8 mouse cellular contexts compared by ENCODE assay signal in the genomic region with DNA sequence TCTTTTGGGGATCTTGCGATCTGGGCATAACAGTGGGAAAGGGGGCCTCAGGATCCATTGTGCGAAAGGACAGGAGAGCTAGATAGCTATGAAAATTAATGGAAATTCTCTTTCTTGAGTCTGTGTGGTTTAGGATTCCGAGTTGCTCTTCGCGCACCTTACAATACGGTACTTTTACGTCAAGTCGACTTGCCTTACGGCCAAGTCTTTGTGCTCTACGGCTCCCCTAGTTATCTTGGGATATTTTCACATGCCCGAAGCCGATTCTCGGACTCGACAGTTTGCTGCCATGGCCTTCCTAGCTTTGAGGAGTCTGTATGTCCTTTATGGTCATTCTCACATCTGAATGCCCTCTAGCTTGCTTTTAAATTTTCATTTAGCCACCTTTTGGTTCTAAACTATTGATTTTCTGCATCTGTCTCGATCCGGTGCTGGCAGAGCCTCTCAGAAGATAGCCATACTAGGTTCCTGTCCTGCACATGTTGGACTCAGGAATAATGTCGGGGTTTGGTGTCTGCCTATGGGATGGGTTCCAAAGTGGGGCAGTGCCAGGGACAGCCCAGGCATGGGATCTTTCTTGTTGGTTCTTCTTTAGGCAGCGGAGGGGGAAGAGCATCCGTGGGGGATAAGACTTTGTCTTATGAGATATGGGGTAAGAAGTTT.
DNase-seq lines count a peak whose midpoint lies in the region; ATAC-seq lines count a peak whose summit lies in the region.

No protein-coding gene starts in this region.

- H3K27ac ChIP-seq in limb, embryonic 13.5 days, result no peak overlapping the region
- H3K27ac ChIP-seq in midbrain, embryonic 14.5 days (replicated peaks; ENCODE audit: low read depth, low read length), result no peak overlapping the region
- no peak overlapping the region for H3K27ac ChIP-seq in stomach, embryonic 15.5 days

- 52% methylated on average over 19 of the region's 19 CpGs for WGBS in limb, embryonic 13.5 days
- WGBS in midbrain, embryonic 14.5 days, result 55% methylated on average over 19 of the region's 19 CpGs
- WGBS in stomach, embryonic 15.5 days, result 50% methylated on average over 19 of the region's 19 CpGs

- no peaks in the 10 kb centered on the region for H3K36me3 ChIP-seq in limb, embryonic 13.5 days
- no peaks in the 10 kb centered on the region for H3K36me3 ChIP-seq in midbrain, embryonic 14.5 days (ENCODE audit: control insufficient read depth, insufficient read depth, low read length)
- no peaks in the 10 kb centered on the region for H3K36me3 ChIP-seq in stomach, embryonic 15.5 days

- peak overlapping the region; percentile 45 for H3K4me3 ChIP-seq in limb, embryonic 13.5 days
- peak overlapping the region; percentile 38 for H3K4me3 ChIP-seq in midbrain, embryonic 14.5 days (replicated peaks; ENCODE audit: low read depth, low read length)
- peak overlapping the region; percentile 44 for H3K4me3 ChIP-seq in stomach, embryonic 15.5 days (replicated peaks)

- no peak for ATAC-seq in limb, embryonic 13.5 days (ENCODE audit: low FRiP score, low read depth)
- peak; percentile 57; the same call in 1 of the 2 replicates for ATAC-seq in midbrain, embryonic 14.5 days (ENCODE audit: low FRiP score, low TSS enrichment)
- no peak for ATAC-seq in stomach, embryonic 15.5 days (ENCODE audit: insufficient read depth, low FRiP score, low read depth)

- H3K27me3 ChIP-seq in limb, embryonic 13.5 days, result no peaks in the 10 kb centered on the region
- H3K27me3 ChIP-seq in midbrain, embryonic 14.5 days (ENCODE audit: control insufficient read depth, insufficient read depth, low read length), result no peaks in the 10 kb centered on the region
- H3K27me3 ChIP-seq in stomach, embryonic 15.5 days (replicated peaks), result no peaks in the 10 kb centered on the region

- H3K9ac ChIP-seq in limb, embryonic 13.5 days, result peak overlapping the region; percentile 51; the same call in 1 of the 2 replicates
- H3K9ac ChIP-seq in midbrain, embryonic 14.5 days (replicated peaks; ENCODE audit: low read length), result peak overlapping the region; percentile 36; the same call in 1 of the 2 replicates
- H3K9ac ChIP-seq in stomach, embryonic 15.5 days, result no peak overlapping the region

- peak; percentile 17 for DNase-seq in urinary bladder, postnatal 10 days (ENCODE audit: low spot score)
- no peak for DNase-seq in urinary bladder, adult 2 months (ENCODE audit: low spot score)
- peak; percentile 7 for DNase-seq in embryo, embryonic 11.5 days (ENCODE audit: low read depth, low spot score)
- peak; percentile 55 to 71 for DNase-seq in heart, adult 18-20 months
- DNase-seq in kidney, adult 11 months, result peak; percentile 27
- peak; percentile 79 for DNase-seq in midbrain, embryonic 14.5 days

- peak overlapping the region; percentile 38 for H3K4me2 ChIP-seq in limb, embryonic 13.5 days (replicated peaks)
- peak overlapping the region; percentile 38 for H3K4me2 ChIP-seq in midbrain, embryonic 14.5 days (ENCODE audit: low read length)
- H3K4me2 ChIP-seq in stomach, embryonic 15.5 days, result 0 out of 2 replicates have a peak overlapping the region, but pooled peaks have one; percentile 13

- no peaks in the 10 kb centered on the region for H3K9me3 ChIP-seq in limb, embryonic 13.5 days
- H3K9me3 ChIP-seq in midbrain, embryonic 14.5 days (ENCODE audit: control insufficient read depth, low read length), result no peaks in the 10 kb centered on the region
- H3K9me3 ChIP-seq in stomach, embryonic 15.5 days, result no peaks in the 10 kb centered on the region

- H3K4me1 ChIP-seq in limb, embryonic 13.5 days, result no peaks in the 10 kb centered on the region
- no peaks in the 10 kb centered on the region for H3K4me1 ChIP-seq in midbrain, embryonic 14.5 days (ENCODE audit: control insufficient read depth, insufficient read depth, low read length)
- no peaks in the 10 kb centered on the region for H3K4me1 ChIP-seq in stomach, embryonic 15.5 days
